Mouse (Mus musculus): ENCODE results near the gene 4921530L21Rik.

The 4921530L21Rik gene

GRCm38 (mm10) chr14:95880954-95881353, at the start of gene 4921530L21Rik:
4921530L21Rik (plus strand) TSS chr14:95881254.
- in situ Hi-C loops (cut with MboI; ENCODE audit: unreplicated experiment in 2 of 2): no loop called here

GRCm38 (mm10) chr14:95833866-95834265, 47.2 kb upstream of the 4921530L21Rik start:
- in situ Hi-C loops (cut with MboI; ENCODE audit: unreplicated experiment in 2 of 2): no loop called here

- in situ Hi-C loops (cut with MboI; ENCODE audit: unreplicated experiment in 2 of 2): no loop called here
Measured at GRCm38 (mm10) chr14:95862981-95863380, 18.1 kb upstream of the 4921530L21Rik start.

GRCm38 (mm10) chr14:95865676-95866416, 15.2 kb upstream of the 4921530L21Rik start:
- in situ Hi-C loops (cut with MboI; ENCODE audit: unreplicated experiment in 2 of 2): no loop called here

- in situ Hi-C loops (cut with MboI; ENCODE audit: unreplicated experiment in 2 of 2): no loop called here
Measured at GRCm38 (mm10) chr14:95872020-95872419, 9.0 kb upstream of the 4921530L21Rik start.

GRCm38 (mm10) chr14:95876785-95877510, 4.1 kb upstream of the 4921530L21Rik start:
- in situ Hi-C loops (cut with MboI; ENCODE audit: unreplicated experiment in 2 of 2): no loop called here

GRCm38 (mm10) chr14:95877548-95877947, 3.5 kb upstream of the 4921530L21Rik start:
- in situ Hi-C loops (cut with MboI; ENCODE audit: unreplicated experiment in 2 of 2): no loop called here

- in situ Hi-C loops (cut with MboI; ENCODE audit: unreplicated experiment in 2 of 2): no loop called here
Measured at GRCm38 (mm10) chr14:95899458-95899857, 18.4 kb downstream of the 4921530L21Rik start.

GRCm38 (mm10) chr14:95904591-95905095, 23.6 kb downstream of the 4921530L21Rik start:
- in situ Hi-C loops (cut with MboI; ENCODE audit: unreplicated experiment in 2 of 2): no loop called here

- in situ Hi-C loops (cut with MboI; ENCODE audit: unreplicated experiment in 2 of 2): no loop called here
Measured at GRCm38 (mm10) chr14:95913293-95913692, 32.2 kb downstream of the 4921530L21Rik start.

- in situ Hi-C loops (cut with MboI; ENCODE audit: unreplicated experiment in 2 of 2): no loop called here
Measured at GRCm38 (mm10) chr14:95926742-95927141, 45.7 kb downstream of the 4921530L21Rik start.

GRCm38 (mm10) chr14:95927810-95928785, 47.0 kb downstream of the 4921530L21Rik start:
- in situ Hi-C loops (cut with MboI; ENCODE audit: unreplicated experiment in 2 of 2): no loop called here

Data from v-Abl transformed pro-B cells (cell line).